Mouse (Mus musculus): ENCODE results near the gene Prim1.
A peak's percentile ranks its signal among the peaks of the same experiment; 100 is the strongest.

Prim1 gene

GRCm38 (mm10) chr10:128015068-128015934, at the start of gene Prim1:
Gene Prim1, plus strand, starts transcription at chr10:128015168.
- peak; percentile 73 for DNase-seq

DNA sequence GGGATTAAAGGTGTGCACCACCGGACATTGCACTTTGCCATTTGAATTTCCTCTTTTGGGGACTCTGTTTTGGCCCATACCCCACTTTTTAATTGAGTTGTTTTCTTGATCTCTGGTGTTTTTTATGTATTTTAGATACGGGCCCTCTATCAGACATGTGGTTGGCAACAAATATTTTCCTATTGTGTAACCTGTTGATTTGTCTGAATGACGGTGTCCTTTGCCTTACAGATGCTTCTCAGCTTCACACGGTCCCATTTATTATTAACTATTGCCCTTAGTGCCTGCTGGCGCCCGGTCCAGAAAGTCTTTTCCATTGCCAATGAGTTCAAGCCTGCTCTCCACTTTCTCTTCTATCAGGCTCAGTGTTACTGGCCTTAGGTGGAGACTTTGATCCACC, 48.5 kb upstream of the Prim1 start:
- DNase-seq = no peak

DNA sequence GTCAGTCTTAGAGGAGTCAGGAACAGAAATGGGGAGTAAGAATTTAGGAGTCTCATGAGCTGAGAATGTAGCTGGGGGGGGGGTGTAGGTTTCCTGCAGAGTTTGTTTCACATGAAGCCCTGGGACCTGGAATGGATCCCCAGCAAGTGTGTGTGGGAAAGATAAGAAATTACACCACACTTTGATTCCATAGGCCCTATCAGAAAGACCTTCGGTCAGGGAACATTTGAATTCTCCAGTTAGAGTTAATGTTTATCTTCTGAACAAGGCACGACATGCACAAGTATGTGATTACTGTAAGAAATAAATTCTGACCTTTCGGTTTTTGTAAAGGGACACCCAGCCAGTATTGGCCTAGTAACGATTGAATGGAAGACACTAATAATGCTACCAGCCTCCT, 45.1 kb upstream of the Prim1 start:
- DNase-seq = no peak

DNA sequence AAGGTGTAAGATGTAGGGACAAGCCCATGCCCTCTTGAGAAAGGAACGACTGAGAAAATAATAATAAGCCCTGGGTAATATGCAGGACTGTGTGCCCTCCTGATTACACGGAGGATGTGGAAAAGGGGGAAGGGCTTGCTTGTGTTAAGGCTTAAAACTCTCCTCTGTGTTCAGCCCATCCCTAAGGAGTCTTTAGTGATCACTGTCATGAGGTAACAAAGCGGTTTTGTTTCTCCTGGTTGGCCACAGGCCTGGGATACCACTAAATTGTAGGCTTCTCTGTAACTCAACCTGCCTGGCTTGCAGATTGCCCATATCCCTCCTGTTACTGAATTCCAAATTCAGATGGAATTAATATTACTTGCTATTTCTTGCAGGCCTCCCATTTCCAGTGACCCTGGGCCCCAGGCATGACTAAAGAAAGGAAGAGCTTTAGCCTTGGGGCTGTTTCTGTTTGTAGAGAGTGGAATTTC, 44.6 kb upstream of the Prim1 start:
- DNase-seq = no peak

GRCm38 (mm10) chr10:127971135-127971534, 43.8 kb upstream of the Prim1 start:
- no peak for DNase-seq

DNA sequence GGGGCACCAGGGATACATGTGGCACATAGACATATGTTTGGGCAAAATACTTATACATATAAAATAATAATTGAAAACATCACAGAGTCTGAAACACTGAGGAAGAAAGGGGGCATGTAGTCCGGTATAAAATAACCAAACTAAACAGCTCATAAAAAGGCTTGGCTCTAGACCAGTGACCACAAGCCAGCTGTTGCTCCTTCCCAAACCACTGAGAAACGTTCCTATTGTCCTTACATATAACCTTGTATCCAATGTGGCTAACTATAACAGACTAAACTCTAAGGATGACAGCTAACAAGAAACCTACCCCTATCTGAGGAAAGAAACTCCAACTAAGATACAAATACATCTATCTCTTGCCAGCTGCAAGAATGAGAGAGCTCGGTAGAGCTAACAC, 40.9 kb upstream of the Prim1 start:
- DNase-seq = no peak

- no peak for DNase-seq
These were observed 39.5 kb upstream of the Prim1 start for GRCm38 (mm10) chr10:127975503-127975902.

GRCm38 (mm10) chr10:127984650-127985049, 30.3 kb upstream of the Prim1 start:
- DNase-seq = no peak

GRCm38 (mm10) chr10:127985601-127986000, 29.4 kb upstream of the Prim1 start:
- no peak for DNase-seq

DNA sequence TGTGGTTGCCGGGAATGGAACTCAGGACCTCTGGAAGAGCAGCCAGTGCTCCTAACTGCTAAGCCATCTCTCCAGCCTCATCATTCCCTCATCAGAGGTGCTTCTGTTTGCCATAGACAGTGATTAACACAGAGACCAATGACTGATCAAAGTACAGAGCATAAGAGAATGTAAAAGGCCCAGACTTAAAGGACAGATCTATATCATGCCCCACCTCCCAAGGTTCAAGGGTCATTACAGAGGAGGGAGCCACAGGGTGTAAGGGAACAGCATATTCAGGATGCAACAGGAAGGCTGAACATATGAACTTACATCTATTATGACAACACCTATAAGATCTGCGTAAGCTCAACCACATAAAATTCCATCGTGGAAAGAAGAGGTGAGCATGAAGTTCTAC, 18.3 kb upstream of the Prim1 start:
- no peak for DNase-seq

GRCm38 (mm10) chr10:127998260-127998659, 16.7 kb upstream of the Prim1 start:
- no peak for DNase-seq

DNA sequence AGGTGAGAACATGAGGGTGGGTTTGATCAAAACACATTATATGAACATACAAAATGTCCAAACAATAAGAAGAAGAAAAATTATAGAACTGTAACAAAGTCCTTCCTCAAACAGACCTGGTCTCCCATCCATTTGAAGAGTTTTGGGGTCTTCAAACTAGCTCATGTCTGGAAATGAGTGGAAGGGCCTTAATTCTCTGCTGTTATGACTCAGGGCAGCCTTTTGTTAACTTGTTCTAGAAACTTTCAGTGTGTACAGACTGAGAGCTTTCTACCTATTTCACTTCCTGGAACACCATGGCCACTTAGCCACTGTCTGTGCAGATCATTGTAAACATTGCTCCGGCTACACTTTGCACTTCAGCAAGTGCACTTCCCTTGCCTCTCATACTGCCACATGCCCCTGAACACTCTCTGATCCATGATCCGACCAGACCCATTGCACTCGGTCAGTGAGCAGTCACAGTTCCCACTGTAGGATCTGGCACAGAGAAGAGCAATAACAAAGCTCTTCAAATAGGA, 11.6 kb upstream of the Prim1 start:
- DNase-seq = no peak

GRCm38 (mm10) chr10:128004918-128005317, 10.1 kb upstream of the Prim1 start:
- DNase-seq = no peak

DNA sequence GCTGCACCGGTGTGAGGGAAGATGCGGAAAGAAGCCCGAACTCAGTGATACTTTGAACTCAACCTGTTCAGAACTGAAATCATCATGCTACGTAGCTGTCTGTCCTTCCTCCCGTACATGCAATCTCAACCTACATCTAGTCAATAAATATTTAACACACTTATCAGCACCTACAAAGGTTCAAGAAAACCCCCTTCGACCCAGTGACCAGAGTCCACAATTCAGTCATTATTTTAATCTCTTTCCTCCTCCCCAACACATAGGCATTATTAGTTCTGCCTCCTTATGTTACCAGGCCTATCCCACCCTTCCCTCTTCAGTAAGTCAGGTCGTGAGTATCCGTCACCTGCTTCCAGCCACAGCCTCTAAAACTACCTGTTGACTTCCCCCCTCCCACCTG, 9.5 kb upstream of the Prim1 start:
- no peak for DNase-seq

DNA sequence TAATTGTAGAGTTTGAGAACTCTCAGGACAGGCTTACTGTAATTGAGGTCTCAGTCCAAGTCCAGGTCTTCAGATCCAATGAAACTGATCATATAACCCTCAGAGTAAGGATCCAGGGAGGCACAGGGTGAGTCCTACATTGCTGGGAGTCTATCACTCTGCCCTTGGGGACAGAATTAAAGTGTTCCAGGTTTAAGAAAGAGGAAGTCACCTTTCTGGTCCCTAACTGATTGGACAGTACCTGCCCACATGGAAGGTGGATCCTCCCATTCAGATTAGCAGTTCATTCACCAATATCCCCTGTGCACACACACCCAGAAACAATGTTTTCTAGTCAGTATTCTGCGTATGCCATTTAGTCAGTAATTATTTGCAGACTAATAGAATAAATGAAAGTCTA, 7.5 kb upstream of the Prim1 start, which contains the start of gene Hsd17b6:
Gene Hsd17b6, minus strand, starts transcription at position 166 of the 400 bp plus-strand sequence.
- no peak for DNase-seq

GRCm38 (mm10) chr10:128008207-128008889, 6.6 kb upstream of the Prim1 start:
- DNase-seq = peak; percentile 76

DNA sequence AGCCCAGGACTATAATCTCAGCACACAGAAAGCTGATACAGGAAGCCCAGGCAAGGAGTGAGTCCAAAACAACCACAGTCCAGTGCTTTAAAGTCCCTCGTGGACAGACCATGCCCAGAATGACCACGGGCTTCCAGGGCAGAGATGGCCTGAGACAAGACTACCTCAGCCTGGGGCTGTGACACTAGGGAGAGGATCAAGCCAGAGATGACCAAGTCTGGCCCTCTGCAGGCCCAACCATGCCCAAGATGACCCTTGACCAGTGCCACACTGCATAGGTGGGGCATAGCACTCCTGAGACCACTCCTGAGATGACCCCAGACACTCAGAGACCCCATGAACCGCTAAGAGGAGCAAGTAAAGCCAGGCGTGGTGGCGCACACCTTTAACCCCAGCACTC, 5.2 kb upstream of the Prim1 start:
- no peak for DNase-seq

DNA sequence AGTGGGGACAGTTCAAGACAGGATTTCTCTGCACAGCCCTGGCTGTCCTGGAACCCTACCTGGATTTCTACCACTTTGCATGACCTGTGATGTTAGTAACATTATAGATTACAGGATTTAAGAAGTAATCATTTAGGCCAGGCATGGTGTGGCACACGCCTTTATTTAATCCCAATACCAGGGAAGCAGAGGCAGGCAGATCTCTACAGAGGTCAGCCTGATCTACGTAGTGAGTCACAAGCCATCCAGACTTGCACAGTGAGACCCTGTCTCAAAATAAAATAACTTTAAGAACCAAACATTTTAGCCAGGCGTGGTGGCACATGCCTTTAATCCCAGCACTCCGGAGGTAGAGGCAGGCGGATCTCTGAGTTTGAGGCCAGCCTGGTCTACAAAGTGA, 7.2 kb downstream of the Prim1 start:
- no peak for DNase-seq

DNA sequence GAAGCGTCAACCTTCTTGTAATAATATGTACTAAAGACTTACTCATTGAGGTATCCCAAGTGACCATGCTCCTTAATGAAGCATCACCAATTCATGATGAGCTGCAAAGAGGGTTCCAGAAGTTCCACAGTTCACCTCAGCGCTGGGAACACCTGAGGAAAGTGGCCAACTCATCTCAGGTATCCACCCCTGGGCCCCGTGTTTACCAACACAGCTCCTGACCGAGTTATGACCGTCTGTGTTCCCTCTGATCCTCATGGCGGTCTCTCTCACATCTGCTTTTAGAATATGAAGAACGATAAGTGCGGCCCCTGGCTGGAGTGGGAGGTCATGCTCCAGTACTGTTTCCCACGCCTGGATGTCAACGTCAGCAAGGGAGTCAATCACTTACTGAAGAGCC, 8.5 kb downstream of the Prim1 start:
- no peak for DNase-seq

- no peak for DNase-seq
These were observed 15.0 kb downstream of the Prim1 start for GRCm38 (mm10) chr10:128029931-128030330.

DNA sequence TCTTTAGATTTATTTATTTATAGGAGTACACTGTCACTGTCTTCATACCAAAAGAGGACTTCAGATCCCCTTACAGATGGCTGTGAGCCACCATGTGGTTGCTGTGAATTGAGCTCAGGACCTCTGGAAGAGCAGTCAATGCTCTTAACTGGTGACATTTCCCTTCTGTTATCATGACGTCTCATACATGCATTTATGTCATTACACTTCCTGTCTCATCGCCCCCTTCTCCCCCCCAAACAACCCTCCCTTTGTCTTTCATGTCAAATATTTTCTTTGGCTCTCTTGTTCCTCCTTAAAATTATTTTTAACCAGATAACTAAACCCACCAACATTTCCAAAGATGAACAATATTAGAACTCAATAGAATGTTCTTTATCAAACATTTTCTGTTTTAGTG, 15.9 kb downstream of the Prim1 start:
- DNase-seq = no peak

GRCm38 (mm10) chr10:128036746-128037425, 21.9 kb downstream of the Prim1 start:
- peak; percentile 20 for DNase-seq

DNA sequence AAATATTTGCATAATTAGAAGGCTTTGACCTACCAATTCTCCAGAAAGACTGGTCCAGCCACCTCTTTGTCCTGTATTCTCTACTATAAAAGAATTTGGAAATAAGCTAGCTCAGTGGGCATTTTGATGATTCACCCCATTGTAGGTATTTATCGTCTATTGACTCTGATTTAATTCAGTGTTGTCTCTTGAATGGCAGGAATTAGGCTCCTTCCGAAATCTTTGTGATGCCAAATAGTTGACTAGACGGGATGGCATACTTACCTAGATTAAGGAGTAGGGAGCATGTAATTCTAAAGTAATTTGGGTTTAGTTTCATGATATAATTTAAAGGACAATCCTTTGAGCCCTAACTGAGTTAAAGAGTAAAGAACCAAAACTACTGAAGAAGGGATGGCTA, 23.0 kb downstream of the Prim1 start:
- no peak for DNase-seq
